Mouse (Mus musculus) forebrain, embryonic 12.5 days (tissue): ENCODE measurements around the gene Fut2. TPM values are rescaled to one million over a fixed set of nuclear protein-coding genes. Genes with fewer than 3 reads are reported as not detected.

Source experiments
- ATAC-seq: fragments of 200-750 bp; cut with Nextera tagmentation; 2 replicates; pipeline ENCODE4 v1.8.0; 2017; ENCODE audit warnings: moderate TSS enrichment; ENCODE audit not compliant: low FRiP score
- H3K27ac ChIP-seq: fragments of 300-500 bp; sonication (generic); 2 replicates; pipeline ENCODE4 v1.5.1; 2016; ENCODE audit warnings: mild to moderate bottlenecking
- H3K27me3 ChIP-seq: fragments of 300-500 bp; sonication (generic); 2 replicates; pipeline ENCODE4 v1.6.1; 2016; ENCODE audit warnings: mild to moderate bottlenecking
- H3K36me3 ChIP-seq: fragments of 300-500 bp; sonication (generic); replicated peaks from 2 replicates; pipeline ENCODE4 v1.6.1; 2016; ENCODE audit warnings: mild to moderate bottlenecking
- H3K4me1 ChIP-seq: fragments of 300-500 bp; sonication (generic); 2 replicates; pipeline ENCODE4 v1.6.1; 2016
- H3K4me2 ChIP-seq: fragments of 300-500 bp; sonication (generic); 2 replicates; pipeline ENCODE4 v1.6.1; 2016; ENCODE audit warnings: mild to moderate bottlenecking, moderate library complexity
- H3K4me3 ChIP-seq: fragments of 300-500 bp; sonication (generic); replicated peaks from 2 replicates; pipeline ENCODE4 v1.5.1; 2016; ENCODE audit warnings: mild to moderate bottlenecking
- H3K9ac ChIP-seq: fragments of 300-500 bp; sonication (generic); 2 replicates; pipeline ENCODE4 v1.6.1; 2016; ENCODE audit warnings: mild to moderate bottlenecking
- H3K9me3 ChIP-seq: fragments of 300-500 bp; sonication (generic); 2 replicates; pipeline ENCODE4 v1.6.1; 2016
- WGBS: fragments of 180-500 bp; shearing (Covaris S2); methylation state at CpG from one replicate; pipeline ENCODE4 v1.1.7; 2016; 5-methylcytosine and 5-hydroxymethylcytosine counted together
- polyA plus RNA-seq: library from polyadenylated mRNA; unstranded; fragments of >200 nt; fragmentation: Nextera tagmentation; extraction: Ambion mirVana; gene quantifications from 2 replicates; pipeline ENCODE4 v1.2.1, GENCODE M21; 2016

The Fut2 gene
- polyA plus RNA-seq, 1 experiment from 2014 or later = 0.11 TPM

- peaks cover 32% of the 10 kb centered on the region for H3K4me1 ChIP-seq
- 75% methylated on average over 19 of the region's 19 CpGs for WGBS
- no peak for ATAC-seq
- H3K27ac ChIP-seq = no peak overlapping the region
- no peak overlapping the region for H3K4me3 ChIP-seq
- H3K9me3 ChIP-seq = no peaks in the 10 kb centered on the region
- peaks cover 10% of the 10 kb centered on the region; the same call in 1 of the 2 replicates for H3K36me3 ChIP-seq
- peaks cover 17% of the 10 kb centered on the region for H3K27me3 ChIP-seq
- H3K9ac ChIP-seq = no peak overlapping the region
- no peak overlapping the region for H3K4me2 ChIP-seq
Observed at GRCm38 (mm10) chr7:45640191-45640957, 25.8 kb downstream of the Fut2 start.

DNA sequence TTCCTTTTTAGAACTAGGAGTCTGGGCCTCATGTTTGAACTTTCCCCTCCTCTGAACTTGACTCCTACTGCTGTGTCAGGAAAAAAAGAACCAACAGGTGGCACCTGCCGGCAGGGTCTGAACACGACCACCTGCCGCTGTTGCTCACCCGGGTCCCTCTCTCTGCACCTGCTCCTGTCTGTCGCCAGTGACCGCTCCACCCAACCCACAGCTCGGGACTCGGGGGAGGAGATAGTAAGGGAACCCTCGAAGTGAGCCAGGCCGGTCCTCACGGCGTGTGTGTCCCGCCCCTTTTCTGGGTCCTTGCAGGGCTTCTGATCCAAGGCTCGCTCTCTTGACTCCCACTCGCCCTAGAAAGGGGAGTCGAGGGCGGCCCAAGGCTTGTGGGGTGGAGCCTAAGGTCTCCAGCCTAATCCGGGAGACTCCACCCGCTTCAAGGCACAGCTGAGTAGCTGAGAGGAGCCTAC is 26.6 kb downstream of the Fut2 start, which contains the start of gene Mamstr:
Gene Mamstr, plus strand, starts transcription at position 417 of the 467 bp plus-strand sequence.
- Histone ChIP-seq H3K9me3 (no peaks in the 10 kb centered on the region), H3K36me3 (peaks cover 10% of the 10 kb centered on the region; the same call in 1 of the 2 replicates), H3K27ac (no peak within 1 kb of the TSS), H3K4me3 (no peak within 1 kb of the TSS), H3K4me2 (peak within 1 kb of the TSS; percentile 51; the same call in 1 of the 2 replicates), H3K27me3 (peaks cover 13% of the 10 kb centered on the region; the same call in 1 of the 2 replicates), H3K9ac (no peak within 1 kb of the TSS), H3K4me1 (peaks cover 28% of the 10 kb centered on the region)
- WGBS = 18% methylated on average over 19 of the region's 19 CpGs
- no peak for ATAC-seq

DNA sequence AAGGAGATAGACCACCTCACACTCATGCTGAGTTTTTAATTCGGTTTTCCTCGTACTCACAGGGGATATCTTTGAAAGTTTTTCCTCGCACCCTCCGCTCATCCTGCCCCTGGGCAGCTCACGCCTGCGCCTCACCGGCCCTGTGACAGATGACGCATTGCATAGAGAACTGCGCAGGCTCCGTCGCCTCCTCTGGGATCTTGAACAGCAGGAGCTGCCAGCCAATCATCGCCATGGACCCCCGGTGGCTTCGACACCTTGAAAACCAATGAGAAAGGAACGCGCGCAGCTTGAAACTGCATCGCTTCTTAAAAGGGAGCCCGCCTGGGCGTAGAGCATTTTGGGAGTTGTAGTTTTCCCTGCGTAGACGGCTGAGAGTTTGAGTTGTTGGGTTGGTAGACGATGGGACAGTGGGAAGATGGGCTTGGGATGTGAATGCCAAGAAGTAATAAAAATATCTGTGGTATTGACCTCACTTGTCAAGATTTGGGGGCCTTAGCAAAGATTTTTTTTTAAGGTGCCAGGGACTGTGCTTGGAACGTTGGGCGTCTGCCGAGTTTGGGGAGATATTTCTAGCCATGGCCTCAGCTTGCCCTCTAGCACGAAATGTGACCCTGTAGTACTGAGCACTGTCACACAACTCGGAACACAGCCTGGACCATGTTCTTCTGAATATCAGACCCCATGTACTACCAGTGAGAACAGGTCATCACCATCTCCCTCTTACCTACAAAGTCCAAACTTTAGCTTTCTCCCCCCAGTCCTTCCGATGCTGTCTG is 27.4 kb downstream of the Fut2 start:
- WGBS = 16% methylated on average over 29 of the region's 29 CpGs
- Histone ChIP-seq H3K4me1 (peaks cover 20% of the 10 kb centered on the region), H3K4me2 (peak overlapping the region; percentile 51), H3K27ac (0 out of 2 replicates have a peak overlapping the region, but pooled peaks have one; percentile 5), H3K9me3 (no peaks in the 10 kb centered on the region), H3K36me3 (peaks cover 10% of the 10 kb centered on the region; the same call in 1 of the 2 replicates), H3K9ac (peak overlapping the region; percentile 47; the same call in 1 of the 2 replicates), H3K4me3 (peak overlapping the region; percentile 27), H3K27me3 (peaks cover 13% of the 10 kb centered on the region; the same call in 1 of the 2 replicates)
- ATAC-seq = peak; percentile 91

DNA sequence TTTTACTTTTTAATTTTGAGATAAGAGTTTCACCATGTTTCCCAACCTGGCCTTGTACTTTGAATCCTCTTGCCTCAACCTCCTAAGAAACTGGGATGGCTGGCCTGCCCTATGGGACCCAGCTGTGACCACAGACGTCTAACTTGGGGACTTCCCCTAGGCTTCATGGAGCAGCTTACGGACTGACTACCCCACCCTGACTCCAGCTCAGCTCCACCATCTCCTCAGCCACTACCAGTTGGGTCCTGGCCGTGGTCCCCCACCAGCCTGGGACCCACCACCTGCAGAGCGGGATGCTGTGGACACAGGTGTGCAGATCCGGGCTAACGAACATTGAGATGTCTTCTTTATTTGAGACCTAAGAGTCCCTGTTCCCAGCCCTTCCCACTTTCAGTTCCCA is 28.5 kb downstream of the Fut2 start:
- no peak for ATAC-seq
- 92% methylated on average over 6 of the region's 6 CpGs for WGBS
- no peaks in the 10 kb centered on the region for H3K9me3 ChIP-seq
- peaks cover 24% of the 10 kb centered on the region for H3K27me3 ChIP-seq
- H3K4me1 ChIP-seq = peaks cover 13% of the 10 kb centered on the region
- no peak overlapping the region for H3K4me3 ChIP-seq
- 0 out of 2 replicates have a peak overlapping the region, but pooled peaks have one; percentile 1 for H3K4me2 ChIP-seq
- H3K27ac ChIP-seq = no peak overlapping the region
- H3K9ac ChIP-seq = no peak overlapping the region
- H3K36me3 ChIP-seq = peaks cover 10% of the 10 kb centered on the region; the same call in 1 of the 2 replicates

DNA sequence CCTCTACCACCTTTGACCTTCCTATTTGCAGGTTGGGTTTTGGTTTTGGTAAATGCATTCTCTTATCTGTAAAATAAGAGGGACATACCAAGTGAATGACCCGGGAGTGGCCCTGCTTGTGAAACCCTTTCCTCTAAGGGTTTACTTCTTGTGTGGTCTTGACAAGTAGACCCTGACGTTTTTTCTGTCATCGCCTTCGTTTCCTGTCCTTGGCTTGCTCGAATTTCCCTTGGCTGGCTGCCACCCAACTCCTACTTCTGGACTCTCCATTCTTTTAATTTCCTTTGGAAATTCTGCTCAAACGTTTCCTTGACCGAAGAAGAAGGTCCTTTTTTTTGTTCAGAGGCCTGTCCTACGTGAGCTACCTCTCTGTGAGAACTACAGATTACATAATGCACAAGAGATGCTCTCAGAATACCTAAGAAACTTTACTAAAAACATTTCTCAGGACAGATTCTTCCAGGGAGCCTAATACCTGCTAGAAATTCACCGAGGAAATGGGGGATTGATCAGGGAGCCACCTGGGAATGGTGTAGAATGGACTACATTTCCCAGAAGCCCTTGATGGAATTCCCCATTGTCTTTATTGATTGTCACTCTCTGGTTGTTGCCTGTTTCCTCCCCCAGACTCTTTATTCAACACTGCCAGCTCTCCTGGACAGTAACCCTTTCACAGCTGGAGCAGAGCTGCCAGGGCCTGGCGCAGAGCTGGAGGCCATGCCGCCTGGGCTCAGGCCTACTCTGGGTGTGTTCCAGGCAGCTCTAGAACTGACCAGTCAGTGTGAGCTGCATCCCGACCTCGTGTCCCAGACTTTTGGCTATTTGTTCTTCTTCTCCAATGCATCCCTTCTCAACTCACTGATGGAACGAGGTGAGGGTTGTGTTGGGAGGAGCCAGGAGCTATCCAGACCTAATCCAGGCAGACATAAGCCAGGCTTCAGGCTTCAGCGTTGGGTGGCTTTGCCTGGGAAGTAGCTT is 30.2 kb downstream of the Fut2 start:
- H3K4me3 ChIP-seq = no peak overlapping the region
- H3K36me3 ChIP-seq = peaks cover 10% of the 10 kb centered on the region; the same call in 1 of the 2 replicates
- 88% methylated on average over 15 of the region's 15 CpGs for WGBS

DNA sequence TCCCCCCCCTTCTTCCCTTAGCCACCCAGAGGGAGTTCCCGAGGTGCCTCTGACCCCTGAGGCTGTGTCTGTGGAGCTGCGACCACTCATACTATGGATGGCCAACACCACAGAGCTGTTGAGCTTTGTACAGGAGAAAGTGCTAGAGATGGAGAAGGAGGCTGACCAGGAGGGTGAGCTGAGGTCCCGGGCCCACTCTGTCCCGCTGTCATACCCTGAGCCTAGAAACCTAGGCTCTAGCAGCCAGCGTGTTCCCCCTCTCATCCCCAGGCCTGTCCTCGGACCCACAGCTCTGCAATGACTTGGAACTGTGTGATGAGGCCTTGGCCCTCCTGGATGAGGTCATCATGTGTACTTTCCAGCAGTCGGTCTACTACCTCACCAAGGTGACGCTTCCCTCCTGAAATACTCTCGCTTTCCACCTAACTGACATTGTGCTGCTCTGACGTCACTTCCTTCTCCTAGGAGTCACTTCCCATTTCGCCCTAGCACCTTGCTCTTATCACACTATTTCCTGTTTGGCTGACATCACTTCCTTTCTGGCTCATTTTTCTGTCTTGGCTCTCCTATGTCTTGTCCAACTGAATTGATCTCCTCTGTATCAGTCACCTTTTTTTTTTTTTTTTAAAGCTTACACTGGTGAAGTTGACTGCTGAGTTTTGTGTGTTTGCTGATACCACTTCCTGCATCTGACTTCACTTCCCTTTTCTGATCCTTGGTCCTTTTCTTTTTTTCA is 31.1 kb downstream of the Fut2 start:
- H3K4me2 ChIP-seq = no peak overlapping the region
- peaks cover 41% of the 10 kb centered on the region for H3K27me3 ChIP-seq
- H3K9me3 ChIP-seq = no peaks in the 10 kb centered on the region
- H3K9ac ChIP-seq = no peak overlapping the region
- H3K27ac ChIP-seq = no peak overlapping the region
- peaks cover 7% of the 10 kb centered on the region for H3K4me1 ChIP-seq
- 91% methylated on average over 11 of the region's 11 CpGs for WGBS
- ATAC-seq = no peak
- H3K4me3 ChIP-seq = no peak overlapping the region
- peaks cover 10% of the 10 kb centered on the region; the same call in 1 of the 2 replicates for H3K36me3 ChIP-seq

More for the DNA sequence above, 30.2 kb downstream of the Fut2 start:
- ATAC-seq = no peak
- Histone ChIP-seq H3K4me2 (no peak overlapping the region), H3K27ac (no peak overlapping the region), H3K27me3 (peaks cover 41% of the 10 kb centered on the region), H3K9me3 (no peaks in the 10 kb centered on the region), H3K9ac (no peak overlapping the region), H3K4me1 (peaks cover 7% of the 10 kb centered on the region)

GRCm38 (mm10) chr7:45632499-45632898 is 33.7 kb downstream of the Fut2 start:
- Histone ChIP-seq H3K4me3 (peak overlapping the region; percentile 27), H3K27ac (no peak overlapping the region), H3K4me2 (peak overlapping the region; percentile 47), H3K4me1 (peaks cover 15% of the 10 kb centered on the region), H3K9ac (peak overlapping the region; percentile 48; the same call in 1 of the 2 replicates), H3K27me3 (peaks cover 60% of the 10 kb centered on the region), H3K9me3 (no peaks in the 10 kb centered on the region), H3K36me3 (peaks cover 10% of the 10 kb centered on the region; the same call in 1 of the 2 replicates)
- ATAC-seq = no peak
- 21% methylated on average over 35 of the region's 35 CpGs for WGBS

- no peaks in the 10 kb centered on the region for H3K36me3 ChIP-seq
- H3K4me2 ChIP-seq = no peak overlapping the region
- peaks cover 17% of the 10 kb centered on the region for H3K4me1 ChIP-seq
- no peak for ATAC-seq
- H3K27me3 ChIP-seq = peaks cover 79% of the 10 kb centered on the region
- 74% methylated on average over 23 of the region's 23 CpGs for WGBS
- no peaks in the 10 kb centered on the region for H3K9me3 ChIP-seq
- H3K27ac ChIP-seq = no peak overlapping the region
- no peak overlapping the region for H3K9ac ChIP-seq
- no peak overlapping the region for H3K4me3 ChIP-seq
Observed at GRCm38 (mm10) chr7:45630064-45630907, 35.9 kb downstream of the Fut2 start.

DNA sequence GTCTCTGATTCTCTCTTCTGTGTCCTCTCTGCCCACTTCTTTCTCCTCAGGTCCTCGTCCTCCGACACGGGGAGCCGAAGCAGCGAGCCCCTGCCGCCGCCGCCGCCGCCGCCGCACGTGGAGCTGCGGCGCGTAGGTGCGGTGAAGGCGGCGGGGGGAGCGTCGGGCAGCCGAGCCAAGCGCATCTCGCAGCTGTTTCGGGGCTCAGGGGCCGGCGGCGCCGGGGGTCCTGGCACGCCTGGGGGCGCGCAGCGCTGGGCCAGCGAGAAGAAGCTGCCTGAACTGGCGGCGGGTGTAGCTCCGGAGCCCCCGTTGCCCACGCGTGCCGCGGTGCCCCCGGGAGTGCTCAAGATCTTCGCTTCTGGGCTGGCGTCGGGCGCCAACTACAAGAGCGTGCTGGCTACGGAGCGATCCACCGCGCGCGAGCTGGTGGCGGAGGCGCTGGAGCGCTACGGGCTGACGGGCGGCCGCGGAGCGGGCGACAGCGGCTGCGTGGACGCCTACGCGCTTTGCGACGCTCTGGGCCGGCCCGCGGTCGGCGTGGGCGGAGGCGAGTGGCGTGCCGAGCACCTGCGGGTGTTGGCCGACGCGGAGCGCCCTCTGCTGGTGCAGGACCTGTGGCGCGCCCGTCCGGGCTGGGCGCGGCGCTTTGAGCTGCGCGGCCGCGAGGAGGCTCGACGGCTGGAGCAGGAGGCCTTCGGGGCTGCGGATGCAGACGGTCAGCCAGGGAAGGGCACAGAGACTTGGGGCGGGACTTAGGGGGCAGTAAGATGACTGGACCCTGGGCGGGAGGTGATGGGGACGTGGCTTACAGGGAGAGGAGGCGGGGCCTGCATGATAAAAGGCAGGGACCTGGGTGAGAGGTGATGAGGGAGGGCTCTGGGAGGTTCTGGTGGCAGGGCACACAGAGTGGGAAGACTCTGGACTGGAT is 37.6 kb downstream of the Fut2 start:
- H3K27me3 ChIP-seq = peaks cover 79% of the 10 kb centered on the region
- H3K4me3 ChIP-seq = peak overlapping the region; percentile 60
- H3K9me3 ChIP-seq = no peaks in the 10 kb centered on the region
- peak overlapping the region; percentile 78 for H3K9ac ChIP-seq
- peaks cover 17% of the 10 kb centered on the region for H3K4me1 ChIP-seq
- peak overlapping the region; percentile 96 for H3K4me2 ChIP-seq
- H3K36me3 ChIP-seq = no peaks in the 10 kb centered on the region
- WGBS = 1% methylated on average over 104 of the region's 105 CpGs
- ATAC-seq = peak; percentile 85
- H3K27ac ChIP-seq = peak overlapping the region; percentile 83
